Mouse (Mus musculus) midbrain, embryonic 16.5 days (tissue): ENCODE data around the gene Ern2. TPM values are rescaled to one million over a fixed set of nuclear protein-coding genes. Genes with fewer than 3 reads are reported as not detected.

Experiments used
- ATAC-seq: fragments of 200-750 bp; cut with Nextera tagmentation; 2 replicates; pipeline ENCODE4 v1.8.0; 2017; ENCODE audit warnings: moderate TSS enrichment
- H3K27ac ChIP-seq: fragments of 300-500 bp; sonication (generic); 2 replicates; pipeline ENCODE4 v1.5.1; 2014; ENCODE audit warnings: mild to moderate bottlenecking, low read length, mixed read lengths
- H3K27me3 ChIP-seq: fragments of 300-500 bp; sonication (generic); 2 replicates; pipeline ENCODE4 v1.6.1; 2014; ENCODE audit warnings: low read depth, low read length, mixed read lengths; ENCODE audit not compliant: control insufficient read depth, insufficient read depth
- H3K36me3 ChIP-seq: fragments of 300-500 bp; sonication (generic); 2 replicates; pipeline ENCODE4 v1.6.1; 2014; ENCODE audit warnings: mild to moderate bottlenecking, low read length, moderate library complexity, mixed read lengths; ENCODE audit not compliant: control insufficient read depth, insufficient read depth
- H3K4me1 ChIP-seq: fragments of 300-500 bp; sonication (generic); 2 replicates; pipeline ENCODE4 v1.6.1; 2014; ENCODE audit warnings: mild to moderate bottlenecking, low read length, mixed read lengths; ENCODE audit not compliant: control insufficient read depth, insufficient read depth
- H3K4me2 ChIP-seq: fragments of 300-500 bp; sonication (generic); 2 replicates; pipeline ENCODE4 v1.6.1; 2014; ENCODE audit warnings: mild to moderate bottlenecking, low read length, mixed read lengths
- H3K4me3 ChIP-seq: fragments of 300-500 bp; sonication (generic); 2 replicates; pipeline ENCODE4 v1.5.1; 2014; ENCODE audit warnings: low read depth, mild to moderate bottlenecking, low read length, moderate library complexity, mixed read lengths
- H3K9ac ChIP-seq: fragments of 300-500 bp; sonication (generic); 2 replicates; pipeline ENCODE4 v1.6.1; 2014; ENCODE audit warnings: low read depth, low read length, mixed read lengths
- H3K9me3 ChIP-seq: fragments of 300-500 bp; sonication (generic); replicated peaks from 2 replicates; pipeline ENCODE4 v1.6.1; 2014; ENCODE audit warnings: mild to moderate bottlenecking, low read length, mixed read lengths; ENCODE audit not compliant: control insufficient read depth, poor library complexity, severe bottlenecking
- WGBS: fragments of 180-500 bp; shearing (Covaris S2); extraction: QIAGEN DNeasy Blood & Tissue Kit; methylation state at CpG from one replicate; pipeline ENCODE4 v1.1.7; 2014; 5-methylcytosine and 5-hydroxymethylcytosine counted together
- polyA plus RNA-seq: library from polyadenylated mRNA; unstranded; fragments of >200 nt; fragmentation: Nextera tagmentation; extraction: Ambion mirVana; gene quantifications from 2 replicates; pipeline ENCODE4 v1.2.1, GENCODE M21; 2015

Gene Ern2
- polyA plus RNA-seq = 1.7 and 2.2 TPM in 2 replicates

DNA sequence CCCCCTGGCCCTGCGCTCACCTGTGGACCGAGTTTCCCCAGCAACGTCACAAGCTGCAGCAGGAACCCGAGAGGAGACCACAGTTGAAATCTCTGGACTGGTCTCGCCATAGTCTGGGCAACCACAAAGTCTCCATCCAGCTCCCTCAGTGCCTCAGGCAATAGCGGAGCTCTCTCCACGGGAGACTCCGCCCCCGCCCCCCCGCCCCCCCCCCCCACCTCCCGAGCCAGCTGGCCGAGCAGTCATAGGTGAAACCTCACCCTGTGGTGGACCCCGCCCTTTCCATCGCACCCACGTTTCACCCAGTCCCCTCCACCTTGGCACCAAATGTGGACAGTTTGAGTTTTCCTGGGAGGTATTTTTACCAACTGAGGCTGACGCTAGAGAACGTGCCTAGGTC, at the start of gene Ern2:
Gene Ern2, minus strand, starts transcription at position 165 of the 400 bp plus-strand sequence.
- Histone ChIP-seq H3K9ac (peak within 1 kb of the TSS; percentile 41; the same call in 1 of the 2 replicates), H3K4me3 (peak within 1 kb of the TSS; percentile 7), H3K36me3 (no peaks in the 10 kb centered on the region), H3K27me3 (no peaks in the 10 kb centered on the region), H3K4me1 (peaks cover 2% of the 10 kb centered on the region), H3K9me3 (no peaks in the 10 kb centered on the region), H3K4me2 (peak within 1 kb of the TSS; percentile 49), H3K27ac (no peak within 1 kb of the TSS)
- no peak for ATAC-seq
- WGBS = 30% methylated on average over 15 of the region's 17 CpGs

DNA sequence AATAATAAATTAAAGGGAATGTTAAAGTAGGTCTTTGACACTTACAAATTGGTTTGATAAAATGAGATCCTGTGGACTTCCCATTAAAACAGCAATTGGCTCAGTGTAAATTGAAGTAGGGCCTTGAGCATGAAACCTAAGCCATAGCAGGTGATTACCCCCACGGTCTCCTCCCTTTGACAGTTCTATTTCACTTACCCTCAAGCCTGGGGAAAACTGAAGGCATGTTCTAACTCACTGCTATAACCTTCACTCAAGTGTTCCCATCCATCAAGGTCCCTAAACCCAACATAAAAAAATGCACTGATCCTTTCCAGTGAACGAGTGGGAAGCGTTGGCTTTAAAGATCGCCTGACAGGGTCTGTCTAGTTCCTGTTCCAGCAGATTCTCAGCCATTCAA, 44.9 kb upstream of the Ern2 start:
- no peak overlapping the region for H3K27ac ChIP-seq
- ATAC-seq = no peak
- no peaks in the 10 kb centered on the region for H3K4me1 ChIP-seq
- no peak overlapping the region for H3K4me2 ChIP-seq
- H3K9me3 ChIP-seq = no peaks in the 10 kb centered on the region
- no peaks in the 10 kb centered on the region for H3K27me3 ChIP-seq
- WGBS = 68% methylated on average over 4 of the region's 4 CpGs
- no peak overlapping the region for H3K4me3 ChIP-seq
- no peaks in the 10 kb centered on the region for H3K36me3 ChIP-seq
- H3K9ac ChIP-seq = no peak overlapping the region

DNA sequence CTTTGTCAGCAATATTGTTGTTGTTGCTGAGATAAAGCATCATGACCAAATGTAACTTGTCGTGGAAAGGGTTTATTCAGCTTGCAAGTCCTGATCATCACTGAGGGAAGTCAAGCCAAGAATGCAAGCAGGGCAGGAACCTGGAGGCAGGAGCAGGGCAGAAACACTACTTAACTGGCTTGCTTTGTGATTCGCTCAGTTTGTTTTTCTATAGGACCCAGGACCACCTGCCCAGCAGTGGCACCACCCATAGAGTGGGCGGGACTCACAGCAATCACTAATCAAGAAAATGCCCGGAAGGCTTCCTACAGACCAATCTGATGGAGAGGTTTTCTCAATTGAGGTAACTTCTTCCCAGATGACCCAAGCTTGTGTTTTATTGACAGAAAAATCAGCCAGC, 43.9 kb upstream of the Ern2 start:
- Histone ChIP-seq H3K9me3 (no peaks in the 10 kb centered on the region), H3K9ac (no peak overlapping the region), H3K4me3 (no peak overlapping the region), H3K27ac (no peak overlapping the region), H3K27me3 (no peaks in the 10 kb centered on the region), H3K4me1 (no peaks in the 10 kb centered on the region), H3K36me3 (no peaks in the 10 kb centered on the region), H3K4me2 (no peak overlapping the region)
- WGBS = 79% methylated on average over 4 of the region's 4 CpGs
- ATAC-seq = no peak

DNA sequence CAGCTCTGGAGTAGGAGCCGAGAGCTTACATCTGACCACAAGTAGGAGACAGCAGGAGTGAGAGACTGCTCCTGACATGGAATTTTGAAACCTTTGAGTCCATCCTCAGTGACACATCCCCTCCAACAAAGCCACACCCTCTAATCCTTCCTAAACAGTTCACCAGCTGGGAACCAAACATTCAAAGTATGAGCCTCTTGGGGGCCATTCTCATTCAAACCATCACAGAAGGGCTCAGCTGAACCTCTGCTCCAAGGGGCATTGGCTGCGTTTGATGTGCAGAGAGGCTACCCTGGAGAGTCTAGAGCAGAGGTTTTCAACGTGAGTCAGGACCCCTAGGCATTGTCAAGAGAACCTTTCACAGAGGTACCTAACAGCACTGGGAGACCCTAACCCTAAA, 43.3 kb upstream of the Ern2 start:
- no peak for ATAC-seq
- Histone ChIP-seq H3K4me2 (no peak overlapping the region), H3K27me3 (no peaks in the 10 kb centered on the region), H3K4me1 (no peaks in the 10 kb centered on the region), H3K9ac (no peak overlapping the region), H3K36me3 (no peaks in the 10 kb centered on the region), H3K4me3 (no peak overlapping the region), H3K9me3 (no peaks in the 10 kb centered on the region), H3K27ac (no peak overlapping the region)
- WGBS = 42% methylated on average over 3 of the region's 3 CpGs

DNA sequence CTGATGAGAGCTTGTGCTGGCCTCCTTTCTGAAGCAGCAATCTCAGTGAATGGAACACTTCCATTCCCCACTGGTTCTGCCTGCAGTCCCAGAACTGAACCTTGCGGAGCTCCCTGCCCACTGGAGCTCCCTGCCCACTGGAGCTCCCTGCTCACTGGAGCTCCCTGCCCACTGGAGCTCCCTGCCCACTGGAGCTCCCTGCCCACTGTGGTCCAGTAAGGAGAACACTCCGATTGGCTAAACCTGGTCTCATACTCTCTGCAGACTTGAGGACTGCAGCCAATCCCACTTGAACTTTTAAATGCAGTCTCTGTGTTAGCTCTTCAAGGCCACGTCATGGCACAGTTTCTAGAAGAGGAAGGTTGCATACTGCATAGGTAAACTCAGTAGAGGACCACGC, 40.7 kb upstream of the Ern2 start:
- 90% methylated on average over 4 of the region's 4 CpGs for WGBS
- H3K9me3 ChIP-seq = no peaks in the 10 kb centered on the region

DNA sequence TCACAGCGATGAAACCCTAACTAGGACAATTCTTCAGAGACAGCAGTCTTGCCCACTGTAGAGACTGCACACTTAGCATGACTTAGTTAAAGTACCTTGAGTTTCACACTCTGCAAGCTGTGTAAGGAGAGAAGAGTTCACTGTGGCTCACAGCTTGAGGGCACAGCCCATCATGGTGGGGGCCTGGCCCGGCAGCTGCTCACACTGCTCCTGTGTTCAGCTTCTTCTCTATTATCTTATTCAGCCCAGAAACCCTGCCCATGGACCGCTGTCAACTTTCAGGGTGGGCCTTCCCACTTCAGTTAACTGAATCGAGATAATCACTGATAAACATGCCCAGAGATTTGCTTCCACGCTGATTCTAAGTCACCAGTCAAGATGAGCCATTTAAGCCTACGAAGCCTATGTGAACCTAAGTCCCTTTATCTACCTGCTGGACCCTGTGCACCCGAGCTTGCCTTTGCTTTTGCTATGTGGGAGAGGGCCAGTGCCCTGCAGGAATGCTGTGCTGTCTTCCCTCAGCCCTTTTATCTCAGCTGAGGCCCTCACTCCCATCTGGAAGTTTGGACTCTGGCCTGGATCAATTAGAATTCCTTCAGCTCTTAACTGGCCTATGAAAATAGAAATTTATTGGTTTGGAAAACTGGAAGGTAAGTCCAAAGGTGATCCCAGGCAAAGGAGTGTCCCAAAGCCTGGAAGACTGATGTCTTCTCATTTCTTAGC, 40.2 kb upstream of the Ern2 start:
- no peaks in the 10 kb centered on the region for H3K27me3 ChIP-seq
- no peak overlapping the region for H3K4me2 ChIP-seq
- no peaks in the 10 kb centered on the region for H3K36me3 ChIP-seq
- no peak overlapping the region for H3K4me3 ChIP-seq
- H3K9ac ChIP-seq = no peak overlapping the region
- H3K27ac ChIP-seq = no peak overlapping the region
- H3K9me3 ChIP-seq = no peaks in the 10 kb centered on the region
- no peaks in the 10 kb centered on the region for H3K4me1 ChIP-seq
- 72% methylated on average over 7 of the region's 7 CpGs for WGBS
- no peak for ATAC-seq

More for the DNA sequence above, 40.7 kb upstream of the Ern2 start:
- no peak overlapping the region for H3K9ac ChIP-seq
- no peak overlapping the region for H3K27ac ChIP-seq
- no peak overlapping the region for H3K4me3 ChIP-seq
- H3K4me2 ChIP-seq = no peak overlapping the region
- H3K36me3 ChIP-seq = no peaks in the 10 kb centered on the region
- H3K27me3 ChIP-seq = no peaks in the 10 kb centered on the region
- ATAC-seq = no peak
- no peaks in the 10 kb centered on the region for H3K4me1 ChIP-seq

DNA sequence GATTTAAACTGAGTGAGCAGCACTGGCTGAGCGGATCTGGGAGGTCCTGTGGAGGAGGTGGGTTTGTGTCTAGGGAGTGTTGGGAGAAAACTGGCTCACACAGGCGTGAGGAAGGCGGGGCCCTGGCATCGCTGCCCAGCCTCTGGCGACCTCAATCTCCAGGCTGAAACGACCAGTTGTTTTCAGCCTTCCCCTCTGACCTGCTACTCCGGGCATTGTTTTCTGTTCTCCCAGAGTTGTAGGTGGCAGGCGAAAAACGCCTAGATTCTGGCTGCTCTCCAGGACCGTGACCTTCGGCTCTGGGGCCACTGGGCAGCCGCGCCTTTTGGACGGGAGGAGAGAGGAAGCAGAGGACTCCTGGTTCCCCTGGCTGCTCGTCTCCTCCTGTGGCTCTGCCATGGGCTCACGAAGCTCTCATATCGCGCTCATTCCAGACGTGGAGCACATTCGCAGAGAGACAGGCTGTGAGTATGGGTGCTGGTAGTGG, 33.4 kb upstream of the Ern2 start, which contains the start of gene Chp2:
Gene Chp2, plus strand, starts transcription at position 182 of the 487 bp plus-strand sequence.
- Histone ChIP-seq H3K36me3 (no peaks in the 10 kb centered on the region), H3K4me1 (no peaks in the 10 kb centered on the region), H3K9me3 (peaks cover 3% of the 10 kb centered on the region; the same call in 1 of the 2 replicates), H3K4me2 (peak within 1 kb of the TSS; percentile 47), H3K9ac (peak within 1 kb of the TSS; percentile 40; the same call in 1 of the 2 replicates), H3K27me3 (no peaks in the 10 kb centered on the region), H3K27ac (no peak within 1 kb of the TSS), H3K4me3 (0 out of 2 replicates have a peak within 1 kb of the TSS, but pooled peaks have one; percentile 15)
- no peak for ATAC-seq
- WGBS = 17% methylated on average over 20 of the region's 20 CpGs

DNA sequence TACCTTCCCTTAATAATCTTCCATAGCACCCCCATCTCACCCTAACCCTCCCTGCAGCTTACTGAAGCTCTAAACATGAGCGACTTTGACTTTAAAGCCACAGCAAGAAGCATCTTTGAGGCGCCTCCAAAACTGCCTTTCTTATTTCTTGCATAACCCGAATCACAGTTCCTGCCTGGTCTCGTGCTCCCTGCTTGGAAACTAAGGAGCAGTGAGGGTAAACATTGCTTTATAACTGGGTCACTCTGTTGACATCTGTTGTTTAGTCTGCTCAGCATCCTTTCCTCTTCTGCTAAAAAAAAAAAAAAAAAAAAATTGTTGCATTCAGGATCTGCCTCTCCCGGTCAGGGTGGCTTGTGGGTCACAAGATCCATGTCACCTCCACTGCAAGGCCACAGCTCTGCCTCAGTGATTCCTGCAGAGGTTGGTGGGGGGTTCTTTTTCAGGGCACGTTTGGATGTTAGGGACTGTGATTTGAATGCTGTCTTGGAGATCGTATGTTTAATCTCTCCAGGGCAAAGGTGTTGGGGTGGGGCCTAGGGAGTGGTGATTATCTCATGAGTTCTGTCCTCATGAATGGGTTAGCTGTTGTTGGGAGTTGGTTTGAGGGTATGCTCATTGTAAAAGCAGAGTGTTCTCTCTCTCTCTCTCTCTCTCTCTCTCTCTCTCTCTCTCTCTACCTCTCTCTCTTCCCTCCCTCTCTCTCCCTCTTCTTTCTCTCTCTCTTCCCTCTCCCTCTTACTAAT, 22.4 kb upstream of the Ern2 start:
- H3K4me2 ChIP-seq = no peak overlapping the region
- no peaks in the 10 kb centered on the region for H3K9me3 ChIP-seq
- no peak for ATAC-seq
- no peaks in the 10 kb centered on the region for H3K4me1 ChIP-seq
- 55% methylated on average over 7 of the region's 7 CpGs for WGBS
- no peak overlapping the region for H3K27ac ChIP-seq
- H3K27me3 ChIP-seq = no peaks in the 10 kb centered on the region
- no peak overlapping the region for H3K4me3 ChIP-seq
- H3K36me3 ChIP-seq = no peaks in the 10 kb centered on the region
- no peak overlapping the region for H3K9ac ChIP-seq

DNA sequence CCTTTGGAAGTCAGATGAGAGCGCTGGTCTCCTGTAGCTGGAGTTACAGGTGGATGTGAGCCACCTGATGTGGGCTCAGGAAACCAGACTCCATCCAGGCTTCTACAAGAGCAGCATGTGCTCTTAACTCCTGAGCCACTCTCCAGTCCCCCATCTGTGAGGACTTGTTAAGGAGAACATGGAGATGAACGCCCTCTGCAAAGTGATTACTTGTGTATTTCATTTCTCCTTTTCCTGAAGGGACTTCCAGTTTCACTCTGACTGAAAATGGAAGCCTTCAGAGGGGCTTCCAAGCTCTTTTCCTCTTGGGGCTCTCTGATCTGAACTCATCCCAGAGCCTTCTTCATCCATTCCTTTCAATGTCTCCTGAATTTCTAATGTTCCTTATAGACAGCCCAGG, 20.1 kb upstream of the Ern2 start:
- H3K9me3 ChIP-seq = no peaks in the 10 kb centered on the region
- H3K27me3 ChIP-seq = no peaks in the 10 kb centered on the region
- H3K4me1 ChIP-seq = no peaks in the 10 kb centered on the region
- H3K4me3 ChIP-seq = no peak overlapping the region
- H3K36me3 ChIP-seq = no peaks in the 10 kb centered on the region
- ATAC-seq = no peak
- 81% methylated on average over 2 of the region's 2 CpGs for WGBS
- no peak overlapping the region for H3K9ac ChIP-seq
- no peak overlapping the region for H3K4me2 ChIP-seq
- H3K27ac ChIP-seq = no peak overlapping the region
